Mouse (Mus musculus): ENCODE data around the gene Suclg2.

DNA sequence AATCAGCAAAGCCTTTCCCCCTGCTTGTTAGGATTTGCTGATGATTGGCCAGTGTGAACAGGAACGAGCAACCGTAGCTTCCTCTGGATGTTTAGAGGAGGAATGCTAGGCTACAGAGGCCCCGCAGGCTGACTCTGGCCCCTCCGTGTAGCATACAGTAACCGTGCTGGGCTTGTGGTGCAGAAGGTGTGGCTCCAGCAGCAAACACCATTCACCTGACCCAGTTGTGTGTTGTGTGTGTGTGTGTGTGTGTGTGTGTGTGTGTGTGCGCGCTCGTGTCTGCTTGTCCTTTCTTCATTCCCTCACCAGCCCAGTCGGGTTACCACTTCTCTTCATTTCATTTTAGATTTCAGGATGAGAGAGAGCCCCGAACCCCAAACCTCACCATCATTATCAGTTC is 203.9 kb downstream of the Suclg2 start:
- TF ChIP-seq POLR2A (IDR thresholded peaks at IDR 0.05; ENCODE audit: insufficient read depth, low read length), result no peak
- no peak for TF ChIP-seq CTCF (IDR thresholded peaks at IDR 0.05; ENCODE audit: low read depth, low read length)

All from ES-Bruce4 (cell line).